Mouse (Mus musculus) left cerebral cortex, adult 18-20 months (tissue): ENCODE measurements at regions not wholly inside any gene's neighbourhood (a gene's known extent, or its start where the extent isn't known, plus 50 kb on each side); places are given as distances from the start of the nearest gene placed in this dataset.
"Not testable (repeated sequence)": the region's sequence is repeated elsewhere in the genome, so short reads cannot be mapped to it uniquely, and the experiment has no call there.

Experiments
- DNase-seq, 2 experiments: peaks; one replicate each; pipeline ENCODE4 v3.0.0; 2021 to 2022; ENCODE audit warnings: low spot score in 2 of 2, mixed read lengths in 1 of 2

DNA sequence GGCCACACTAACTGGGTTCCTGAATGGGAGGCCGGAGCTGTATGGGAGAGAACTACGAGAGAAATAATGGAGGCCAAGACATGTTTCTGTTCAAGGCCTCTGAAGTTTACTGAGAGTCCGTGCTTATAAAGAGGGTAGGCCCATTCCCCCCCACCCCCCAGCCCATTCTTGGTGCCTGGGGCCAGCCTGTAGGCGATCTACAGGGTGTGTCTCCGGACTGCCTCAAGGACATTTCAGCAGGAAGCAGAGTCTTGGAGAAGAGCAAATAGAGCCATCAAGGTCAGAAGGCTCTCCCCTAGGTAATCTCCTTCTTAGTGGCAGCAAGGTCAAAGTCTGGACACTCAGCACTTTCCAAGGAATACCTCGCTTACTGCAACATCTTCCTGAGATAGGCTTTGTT lies 88.8 kb upstream of the Fam3c start:
- not testable (repeated sequence) for DNase-seq

DNA sequence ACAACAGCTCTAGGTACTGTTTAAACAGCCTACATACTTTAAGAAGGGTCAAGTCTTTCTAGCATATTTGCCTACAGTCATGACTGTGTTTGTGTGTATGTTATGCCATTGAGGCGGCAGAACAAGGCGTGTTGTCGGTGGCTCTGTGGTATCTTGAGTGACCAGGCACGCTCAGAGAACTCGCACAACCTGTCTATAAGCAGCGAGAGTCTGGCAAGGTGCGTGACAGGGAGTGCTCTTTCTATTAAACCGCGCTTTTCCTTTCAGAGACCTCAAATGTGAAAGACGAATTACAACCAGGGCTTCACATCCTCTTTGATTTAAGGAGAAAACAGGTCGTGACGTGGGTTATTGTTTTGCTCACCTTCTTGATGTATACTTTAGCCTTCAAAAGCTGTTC lies 88.2 kb upstream of the Fam3c start:
- DNase-seq = no peak

DNA sequence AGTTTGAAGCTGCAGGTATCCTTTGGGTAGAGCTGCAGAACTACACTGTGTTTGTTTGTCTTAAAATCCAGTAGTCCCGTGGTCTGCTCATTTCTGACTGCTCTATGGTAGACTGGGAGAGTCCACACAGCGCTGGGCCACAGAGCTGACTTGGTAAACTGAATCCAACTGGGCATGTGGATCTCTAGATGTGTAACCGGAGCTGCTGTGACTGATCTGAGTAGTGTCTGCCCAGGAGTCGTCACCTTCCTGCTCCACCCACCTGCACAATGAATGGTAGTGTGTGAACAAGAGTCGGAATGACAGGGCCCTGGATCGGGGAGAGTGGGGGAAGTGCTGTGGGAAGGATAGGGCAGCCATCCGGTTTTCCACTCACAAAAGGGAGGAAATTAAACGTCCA lies 87.5 kb upstream of the Fam3c start:
- no peak for DNase-seq

DNA sequence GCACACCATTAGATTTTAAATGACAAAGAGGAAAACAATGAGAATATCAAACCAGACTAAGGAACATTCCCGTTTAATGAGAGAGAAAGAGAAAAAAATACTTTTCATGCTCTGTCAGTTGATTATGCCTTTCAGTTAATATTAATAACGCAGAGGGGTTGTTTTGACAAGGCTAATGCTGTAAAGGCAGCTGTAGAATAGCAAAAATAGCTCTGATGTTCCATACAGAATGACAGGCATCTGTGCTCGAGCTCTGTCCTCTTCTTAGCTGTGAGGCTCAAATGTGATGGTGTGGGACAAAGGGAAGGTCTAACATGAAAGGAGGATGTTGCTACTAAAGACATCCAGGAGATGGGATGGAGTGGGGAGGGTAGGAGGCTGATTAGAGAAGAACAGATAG lies 87.1 kb upstream of the Fam3c start:
- no peak for DNase-seq

DNA sequence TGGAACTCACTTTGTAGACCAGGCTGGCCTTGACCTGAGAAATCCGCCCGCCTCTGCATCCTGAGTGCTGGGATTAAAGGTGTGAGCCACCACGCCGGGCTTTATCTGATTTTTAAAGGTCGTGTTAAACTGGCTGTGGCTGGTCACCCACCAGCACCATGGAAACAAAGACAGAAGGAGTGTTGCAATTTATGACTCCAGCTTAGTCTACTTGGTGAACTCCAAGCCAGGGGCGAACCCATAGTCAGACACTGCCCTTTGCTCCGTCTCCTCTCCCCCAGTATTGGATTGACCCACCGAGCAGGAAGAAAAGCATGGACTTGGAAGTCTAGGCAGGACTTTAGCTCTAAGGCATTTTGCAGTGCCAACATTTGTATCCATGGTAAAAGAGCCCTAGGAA lies 86.5 kb upstream of the Fam3c start:
- no peak for DNase-seq

DNA sequence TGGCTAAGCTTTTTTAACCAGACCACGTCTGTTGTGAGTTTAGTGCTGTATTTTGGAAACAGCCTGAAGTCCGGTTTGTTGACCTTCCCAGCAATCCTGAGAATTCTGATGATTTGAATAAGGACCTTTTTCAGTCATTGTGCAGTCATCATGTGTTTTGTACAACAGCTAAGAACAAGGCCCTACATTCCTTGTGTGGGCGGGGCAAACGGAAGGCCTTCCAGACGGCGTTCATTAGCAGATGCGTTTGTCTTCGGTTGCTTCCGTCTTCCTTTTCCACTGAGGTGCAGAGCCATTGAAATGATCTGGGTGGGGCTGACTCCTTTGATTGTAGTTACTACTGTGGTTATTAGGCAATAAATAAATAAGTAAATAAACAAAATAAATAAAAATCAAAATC lies 83.8 kb upstream of the Fam3c start:
- DNase-seq = no peak

DNA sequence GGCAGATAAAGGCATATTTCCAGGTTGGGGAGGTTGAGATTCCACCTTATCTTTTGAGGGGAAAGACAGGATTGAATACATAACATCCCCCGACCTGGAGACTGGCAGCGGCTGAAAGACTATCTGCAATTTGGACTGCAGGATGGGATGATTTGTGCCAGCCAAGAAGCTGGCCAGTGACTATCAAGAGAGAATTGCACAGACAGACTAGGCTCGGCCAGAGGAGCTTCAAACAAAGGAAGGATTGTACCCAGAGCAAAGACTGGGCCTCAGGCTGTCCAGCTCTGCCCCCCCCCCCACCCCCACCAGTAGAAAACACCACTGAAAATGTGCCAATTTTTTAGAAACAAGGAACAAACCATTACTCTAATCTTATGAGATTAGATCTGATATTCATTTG lies 73.0 kb upstream of the Fam3c start:
- DNase-seq = no peak

DNA sequence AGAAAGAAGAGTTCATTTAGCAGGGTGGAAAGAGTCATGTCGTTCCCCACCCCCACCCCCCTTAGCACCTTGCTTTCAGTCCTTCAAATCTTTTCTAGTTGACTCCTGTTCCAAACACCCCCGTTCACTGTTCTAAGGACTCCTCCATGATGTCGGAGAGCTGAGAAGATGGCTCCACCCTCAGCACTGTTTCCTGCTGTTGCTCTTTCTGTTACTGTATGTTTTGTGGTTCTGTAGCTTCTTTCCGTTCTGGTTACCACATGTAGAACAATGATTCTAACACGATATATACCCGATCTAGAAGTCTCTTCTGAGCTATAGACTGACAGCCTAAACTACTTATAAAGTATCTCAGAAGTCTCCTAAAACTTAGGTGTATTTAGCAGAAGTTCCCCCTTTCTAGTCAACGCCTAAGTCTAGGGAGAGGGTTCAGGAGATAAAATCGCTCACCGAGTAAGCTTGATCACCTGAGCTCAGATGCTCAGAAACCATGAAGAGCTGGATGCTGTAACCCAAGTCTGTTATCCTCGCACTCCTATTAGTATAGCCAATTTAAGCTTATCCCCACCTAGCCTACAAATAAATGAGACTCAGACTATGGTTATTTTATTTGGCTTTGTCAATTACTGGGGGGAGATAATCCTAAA lies 68.2 kb upstream of the Fam3c start:
- no peak for DNase-seq

DNA sequence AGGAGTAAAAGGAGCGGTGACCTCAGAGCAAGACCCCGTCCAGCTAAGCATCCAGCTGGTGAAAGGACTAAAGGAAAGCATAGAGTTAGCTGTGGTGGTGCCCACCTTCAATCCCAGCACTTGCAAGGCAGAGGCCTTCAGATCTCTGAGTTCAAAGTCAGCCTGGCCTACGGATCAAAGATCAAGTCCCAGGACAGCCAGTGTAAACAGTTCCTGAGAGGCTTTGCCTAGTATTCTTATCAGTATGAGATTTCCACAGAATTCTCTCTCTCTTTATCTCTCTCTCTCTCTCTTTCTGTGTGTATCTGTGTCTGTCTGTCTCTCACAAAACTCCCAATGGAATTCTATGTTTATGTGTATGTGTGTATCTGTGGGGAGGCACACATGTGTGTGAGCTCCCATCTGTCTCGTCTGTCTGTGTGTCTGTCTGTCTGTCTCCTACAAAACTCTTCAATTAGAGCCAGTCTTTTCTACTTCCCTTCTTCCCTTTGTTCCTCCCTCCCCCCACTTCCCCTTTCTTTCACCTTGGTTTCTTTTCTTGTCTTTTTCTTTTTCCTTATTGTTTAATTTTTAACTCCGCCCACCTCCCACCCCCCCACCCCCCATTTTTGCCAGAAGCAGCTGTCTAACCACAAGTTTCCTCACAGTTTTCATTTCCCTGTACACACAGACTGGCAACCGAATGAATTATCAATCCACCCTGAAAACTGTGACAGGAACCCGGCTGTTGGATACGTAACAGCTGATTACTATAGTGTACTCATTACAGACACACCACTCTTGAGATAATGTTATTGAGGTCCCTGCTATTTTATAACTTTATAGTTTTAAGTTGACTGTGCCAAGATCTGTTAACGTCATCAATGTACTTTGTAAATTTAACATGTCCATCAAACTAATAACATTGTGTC lies 67.3 kb upstream of the Fam3c start:
- DNase-seq = no peak

DNA sequence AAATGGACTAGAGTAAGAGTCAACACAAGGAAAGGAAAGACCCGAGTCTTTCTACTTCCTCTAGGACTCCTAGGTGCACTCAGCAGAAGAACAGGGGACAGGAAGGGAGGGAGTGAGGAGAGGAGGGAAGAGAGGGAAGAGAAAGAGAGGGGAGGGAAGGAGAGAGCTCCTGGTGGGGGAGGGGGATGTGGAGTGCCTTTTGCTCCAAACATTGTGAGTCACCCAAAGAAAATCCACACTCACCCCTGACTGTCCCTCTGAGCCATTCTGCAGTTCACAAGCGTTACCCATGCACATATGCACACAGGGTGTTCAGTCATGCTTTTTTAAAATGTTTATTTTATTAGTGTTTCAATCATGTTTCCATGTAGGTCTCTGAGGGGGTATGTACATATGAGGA lies 65.5 kb upstream of the Fam3c start:
- DNase-seq = no peak

DNA sequence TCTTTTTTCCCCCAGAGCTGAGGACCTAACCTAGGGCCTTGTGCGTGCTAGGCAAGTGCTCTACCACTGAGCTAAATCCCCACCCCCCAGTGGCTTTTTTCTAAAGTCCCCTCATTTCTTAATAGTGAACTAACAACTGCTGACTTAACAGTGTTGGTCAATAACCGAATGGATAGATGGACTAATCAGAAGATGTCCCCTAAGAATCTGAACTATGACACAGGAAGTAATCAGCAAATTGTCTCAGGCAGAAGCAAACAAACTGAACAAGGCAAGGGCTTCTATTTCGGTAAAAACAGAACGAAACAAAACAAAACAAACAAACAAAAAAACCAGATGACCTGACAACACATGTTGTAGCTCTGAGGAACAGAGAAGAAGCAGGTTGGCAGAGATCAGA lies 62.2 kb upstream of the Fam3c start:
- DNase-seq = no peak

DNA sequence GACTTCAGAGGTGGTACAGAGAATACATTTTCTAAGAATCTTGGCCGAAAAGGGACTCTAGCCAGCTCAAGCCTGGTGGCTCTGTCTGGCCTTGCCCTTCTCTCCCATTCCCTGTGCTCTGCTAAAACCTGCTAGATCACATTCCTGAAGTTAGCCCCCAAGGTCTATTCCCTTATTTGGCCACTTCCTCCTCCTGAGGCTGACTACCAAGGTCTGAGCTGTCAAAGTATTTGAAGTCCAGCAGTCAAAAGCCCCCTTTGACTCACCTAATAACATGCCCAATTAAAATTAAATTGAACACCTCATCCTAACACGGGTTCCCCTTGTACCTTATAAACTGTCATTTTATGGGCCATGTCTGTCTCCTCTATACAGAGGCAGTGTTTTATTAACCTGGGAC lies 61.1 kb upstream of the Fam3c start:
- DNase-seq = no peak

DNA sequence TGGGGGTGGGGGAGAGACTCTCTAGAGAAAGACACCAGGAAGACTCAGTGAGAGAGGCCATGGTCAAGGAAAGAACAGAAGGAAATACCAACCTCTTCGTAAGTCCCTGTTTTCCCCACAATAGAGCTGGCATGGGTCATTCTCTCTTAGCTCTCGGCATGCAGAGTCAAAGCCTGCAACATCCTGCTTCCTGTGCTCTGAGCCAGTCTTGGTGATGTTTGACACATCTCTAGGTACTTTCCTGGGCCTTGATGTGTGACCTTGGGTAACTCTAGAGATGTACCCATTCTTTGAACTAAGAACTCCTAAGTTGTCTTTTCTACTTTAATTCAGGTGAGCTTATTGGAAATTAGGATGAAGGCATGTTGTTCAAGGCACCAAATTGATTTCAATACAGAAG lies 55.8 kb upstream of the Fam3c start:
- no peak for DNase-seq

DNA sequence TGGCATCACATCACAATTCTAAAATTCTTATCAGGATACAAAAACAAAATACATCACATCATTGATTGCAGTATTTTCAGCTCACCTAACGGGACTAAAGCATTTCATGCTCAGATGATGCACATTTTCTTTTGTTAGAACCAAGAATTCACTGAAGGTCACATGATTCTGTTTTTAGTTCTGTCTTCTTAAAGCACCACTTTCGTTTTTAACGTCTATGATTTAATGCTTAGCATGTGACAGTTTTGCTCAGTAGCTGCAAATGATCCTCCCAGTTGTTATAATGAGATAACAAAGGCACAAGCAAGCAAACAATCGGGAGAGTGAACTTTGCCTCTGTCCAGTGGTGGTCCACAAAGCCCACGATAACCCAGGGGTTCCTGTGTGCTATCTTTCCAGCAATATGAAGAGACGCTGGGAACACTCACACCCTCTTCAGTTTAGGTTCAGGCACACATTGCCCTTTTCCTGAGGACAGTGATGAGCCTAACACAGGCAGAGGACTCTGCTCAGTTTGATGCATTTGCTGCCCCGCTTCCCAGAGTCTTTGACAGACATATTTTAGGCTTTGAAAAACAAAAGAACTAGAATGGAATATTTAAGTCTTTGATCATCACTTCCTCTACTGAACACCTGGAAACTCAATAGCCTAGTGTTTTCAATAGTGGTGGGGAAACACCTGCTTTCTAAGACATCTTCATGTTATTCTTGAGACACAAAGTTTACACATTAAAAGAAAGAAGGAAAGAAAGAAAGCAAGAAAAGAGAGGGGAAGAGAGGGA lies 53.0 kb upstream of the Fam3c start:
- no peak for DNase-seq
